Mouse (Mus musculus) lung, adult 2 months (tissue): ENCODE results near the gene 4930404N11Rik. TPM values are rescaled to one million over a fixed set of nuclear protein-coding genes. Genes with fewer than 3 reads are reported as not detected.

ENCODE experiments used
- DNase-seq: peaks from one replicate; pipeline ENCODE4 v3.0.0; 2022
- H3K4me1 ChIP-seq: fragments of 200-500 bp; 2 replicates; pipeline ENCODE4 v1.6.1; 2011; ENCODE audit warnings: low read length; ENCODE audit not compliant: control insufficient read depth, insufficient read depth
- H3K4me3 ChIP-seq: fragments of 200-500 bp; replicated peaks from 2 replicates; pipeline ENCODE3; 2011; ENCODE audit warnings: low read depth, mild to moderate bottlenecking, control low read depth, low read length; ENCODE audit errors: extremely low read depth
- CTCF ChIP-seq: fragments of 200-500 bp; IDR thresholded peaks from 2 replicates; pipeline ENCODE4 v1.5.1; 2011; ENCODE audit warnings: mild to moderate bottlenecking, low read length, control low read depth; ENCODE audit not compliant: insufficient read depth
- POLR2A ChIP-seq: fragments of 200-500 bp; IDR thresholded peaks from 2 replicates; pipeline ENCODE4 v1.6.1; 2011; ENCODE audit warnings: low read depth, mild to moderate bottlenecking, control low read depth, low read length, borderline replicate concordance; ENCODE audit errors: extremely low read depth
- WGBS: fragments of 180-500 bp; shearing (Covaris S2); methylation state at CpG from one replicate; pipeline ENCODE4 v1.1.7; 2018; 5-methylcytosine and 5-hydroxymethylcytosine counted together
- polyA plus RNA-seq: library from polyadenylated mRNA; depleted of rRNA; stranded (reverse); fragments of >200 nt; gene quantifications from 2 replicates; pipeline ENCODE4 v1.2.3, GENCODE M21; 2012

4930404N11Rik gene
- polyA plus RNA-seq, 1 experiment = 21.9 TPM

DNA sequence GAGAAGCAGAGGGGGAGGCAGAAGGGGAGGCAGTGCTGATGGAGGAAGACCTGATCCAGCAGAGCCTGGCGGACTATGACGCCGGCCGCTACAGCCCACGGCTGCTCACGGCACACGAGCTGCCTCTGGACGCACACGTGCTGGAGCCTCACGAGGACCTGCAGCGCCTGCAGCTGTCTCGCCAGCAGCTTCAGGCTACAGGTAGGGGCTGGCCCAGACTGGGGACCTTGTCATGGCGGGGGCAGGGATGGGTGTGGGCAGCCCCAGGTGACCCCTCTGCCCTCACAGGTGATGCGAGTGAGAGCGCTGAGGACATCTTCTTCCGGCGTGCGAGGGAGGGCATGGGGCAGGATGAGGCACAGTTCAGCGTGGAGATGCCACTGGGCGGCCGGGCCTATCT is 40.4 kb downstream of the 4930404N11Rik start:
- no peak for DNase-seq
- TF ChIP-seq CTCF (no peak), POLR2A (no peak)
- WGBS = 90% methylated on average over 21 of the region's 21 CpGs
- no peak overlapping the region for H3K4me3 ChIP-seq
- H3K4me1 ChIP-seq = peaks cover 21% of the 10 kb centered on the region

DNA sequence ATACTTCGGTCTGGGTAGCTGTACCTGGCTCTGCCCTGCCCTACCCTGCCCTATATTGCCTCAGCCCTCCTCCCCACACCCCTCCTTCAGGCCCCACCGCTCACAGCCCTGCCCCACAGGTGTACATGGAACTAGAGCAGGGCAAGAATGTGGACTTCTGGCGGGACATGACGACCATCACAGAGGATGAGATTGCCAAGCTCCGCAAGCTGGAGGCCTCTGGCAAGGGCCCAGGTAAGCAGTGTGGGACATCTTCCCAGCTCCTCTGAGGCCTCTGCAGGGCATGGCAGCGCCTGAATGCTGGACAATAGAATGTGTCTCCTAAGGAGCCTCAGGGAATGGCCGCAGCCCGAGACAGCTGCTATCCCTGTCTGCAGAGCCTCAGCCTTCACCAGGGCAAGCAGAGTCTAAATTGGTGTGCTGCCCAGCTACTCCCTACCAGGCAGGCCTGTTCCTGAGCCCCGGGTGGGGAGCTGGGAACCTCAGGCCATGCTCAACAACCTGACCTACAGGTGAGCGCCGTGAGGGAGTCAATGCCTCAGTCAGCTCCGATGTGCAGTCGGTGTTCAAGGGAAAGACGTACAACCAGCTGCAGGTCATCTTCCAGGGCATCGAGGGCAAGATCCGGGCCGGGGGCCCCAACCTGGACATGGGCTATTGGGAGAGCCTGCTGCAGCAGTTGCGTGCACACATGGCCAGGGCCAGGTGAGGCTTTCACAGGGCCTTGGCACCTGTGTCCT is 41.7 kb downstream of the 4930404N11Rik start:
- 92% methylated on average over 18 of the region's 18 CpGs for WGBS

DNA sequence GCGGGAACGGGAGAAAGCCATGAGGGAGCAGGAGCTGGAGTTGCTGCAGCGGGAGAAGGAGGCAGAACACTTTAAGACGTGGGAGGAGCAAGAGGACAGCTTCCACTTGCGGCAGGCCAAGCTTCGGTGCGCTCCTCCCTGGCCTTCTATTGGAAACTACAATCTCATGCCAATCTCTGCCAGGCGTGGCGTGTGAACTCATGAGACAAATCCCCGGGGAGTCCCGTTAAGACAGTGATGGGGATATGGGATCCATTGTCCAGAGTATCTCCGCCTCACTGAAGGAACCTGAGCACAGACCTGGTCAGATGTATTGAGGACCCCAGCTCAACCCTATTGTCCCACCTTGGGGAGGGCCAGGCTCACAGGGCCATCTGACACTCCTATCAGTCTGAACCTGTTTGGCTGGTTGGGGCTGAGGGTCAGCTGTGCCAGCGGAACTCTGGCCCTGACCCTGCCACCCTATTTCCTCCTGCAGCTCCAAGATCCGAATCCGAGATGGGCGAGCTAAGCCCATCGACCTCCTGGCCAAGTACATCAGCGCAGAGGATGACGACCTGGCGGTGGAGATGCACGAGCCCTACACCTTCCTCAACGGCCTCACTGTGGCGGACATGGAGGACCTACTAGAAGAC is 42.4 kb downstream of the 4930404N11Rik start:
- Histone ChIP-seq H3K4me3 (no peak overlapping the region), H3K4me1 (peaks cover 14% of the 10 kb centered on the region)
- TF ChIP-seq POLR2A = no peak
- no peak for TF ChIP-seq CTCF
- 88% methylated on average over 23 of the region's 23 CpGs for WGBS
- DNase-seq = no peak

More for the DNA sequence above, 41.7 kb downstream of the 4930404N11Rik start:
- no peak for DNase-seq
- Histone ChIP-seq H3K4me3 (no peak overlapping the region), H3K4me1 (peaks cover 15% of the 10 kb centered on the region)
- TF ChIP-seq CTCF = no peak

DNA sequence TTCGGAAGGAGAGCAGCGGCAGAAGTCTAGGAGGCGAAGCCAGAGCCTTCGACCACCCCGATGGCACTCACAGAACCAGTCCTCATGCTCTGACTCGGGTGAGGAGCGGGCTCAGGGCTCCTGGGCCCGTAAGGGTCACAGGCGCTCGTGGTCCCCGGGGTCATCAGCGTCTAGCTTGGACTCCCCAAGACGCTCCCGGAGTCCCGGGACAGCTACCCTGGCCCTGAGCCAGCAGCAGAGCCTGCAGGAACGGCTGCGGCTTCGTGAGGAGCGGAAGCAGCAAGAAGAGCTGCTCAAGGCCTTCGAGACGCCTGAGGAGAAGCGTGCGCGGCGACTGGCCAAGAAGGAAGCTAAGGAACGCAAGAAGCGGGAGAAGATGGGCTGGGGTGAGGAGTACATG is 43.2 kb downstream of the 4930404N11Rik start:
- TF ChIP-seq CTCF (no peak), POLR2A (no peak)
- Histone ChIP-seq H3K4me3 (no peak overlapping the region), H3K4me1 (peaks cover 11% of the 10 kb centered on the region; the same call in 1 of the 2 replicates)
- 88% methylated on average over 27 of the region's 27 CpGs for WGBS
- no peak for DNase-seq

DNA sequence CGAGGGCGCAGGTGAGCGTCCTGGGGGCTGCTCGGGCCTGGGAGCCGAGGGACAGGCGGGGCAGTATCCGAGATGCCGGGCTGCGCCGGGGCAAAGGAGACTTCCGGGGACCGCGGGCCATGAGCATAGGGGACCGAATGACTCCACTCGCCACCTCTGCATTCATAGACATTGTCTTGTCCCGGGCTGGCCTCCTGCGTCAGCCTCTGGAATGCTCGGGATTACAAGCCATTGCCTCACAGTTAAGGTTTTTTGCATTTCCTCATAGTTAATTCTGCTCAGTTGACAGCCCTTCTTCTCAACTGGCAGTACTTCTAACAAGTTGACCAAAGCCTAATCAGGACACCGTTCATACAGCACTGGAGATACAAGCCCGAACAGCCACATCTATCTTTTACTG is 44.2 kb downstream of the 4930404N11Rik start:
- H3K4me1 ChIP-seq = peaks cover 8% of the 10 kb centered on the region; the same call in 1 of the 2 replicates
- 2% methylated on average over 20 of the region's 20 CpGs for WGBS
- DNase-seq = no peak
- no peak for TF ChIP-seq CTCF
- TF ChIP-seq POLR2A = no peak
- peak overlapping the region; percentile 71 for H3K4me3 ChIP-seq

DNA sequence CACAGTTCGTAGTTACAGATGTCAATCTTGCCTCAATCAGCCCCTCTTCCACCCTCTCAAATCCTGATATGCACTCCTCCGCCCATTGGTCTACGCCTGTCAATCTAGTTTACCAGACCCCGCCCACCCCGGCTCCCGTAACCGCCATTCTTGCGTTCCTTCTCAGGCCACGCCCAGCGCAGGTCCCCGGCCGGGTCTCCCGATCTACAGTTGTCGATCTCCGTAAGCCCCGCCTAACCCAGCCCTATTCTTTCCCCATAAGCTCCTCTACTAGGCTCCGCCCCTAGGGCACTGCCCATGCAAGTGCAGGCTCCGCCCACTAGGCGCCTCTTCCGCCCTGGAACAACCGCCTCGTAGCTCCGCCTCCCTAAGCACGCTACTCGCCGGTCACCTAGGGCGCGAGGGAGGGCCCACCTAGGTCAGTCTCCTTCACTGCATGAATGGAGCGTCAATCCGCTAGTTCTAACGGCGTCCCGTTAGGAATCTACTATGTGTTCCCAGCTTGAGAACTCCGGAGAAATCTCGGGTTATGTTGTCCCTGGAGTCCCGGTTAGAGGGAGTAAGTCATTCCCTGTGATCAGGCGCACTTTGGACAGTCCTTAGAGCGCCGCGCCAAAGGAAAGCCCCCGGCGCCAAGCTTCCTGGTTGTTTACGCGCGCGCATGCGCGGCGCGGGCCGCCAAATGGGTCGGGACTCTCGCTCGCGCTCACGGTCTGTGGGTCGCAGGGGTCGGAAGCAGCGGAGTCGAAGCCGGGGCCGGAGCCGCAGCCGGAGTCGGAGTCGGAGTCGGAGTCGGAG is 44.9 kb downstream of the 4930404N11Rik start, which contains the start of gene Cactin:
Gene Cactin, plus strand, starts transcription at position 554 of the 798 bp plus-strand sequence.
- DNase-seq = peak; percentile 97
- peak; percentile 74; the same call in 1 of the 2 replicates for TF ChIP-seq POLR2A
- no peak for TF ChIP-seq CTCF
- under 1% methylated on average over 68 of the region's 68 CpGs for WGBS
- peaks cover 5% of the 10 kb centered on the region; the same call in 1 of the 2 replicates for H3K4me1 ChIP-seq
- H3K4me3 ChIP-seq = peak within 1 kb of the TSS; percentile 71

DNA sequence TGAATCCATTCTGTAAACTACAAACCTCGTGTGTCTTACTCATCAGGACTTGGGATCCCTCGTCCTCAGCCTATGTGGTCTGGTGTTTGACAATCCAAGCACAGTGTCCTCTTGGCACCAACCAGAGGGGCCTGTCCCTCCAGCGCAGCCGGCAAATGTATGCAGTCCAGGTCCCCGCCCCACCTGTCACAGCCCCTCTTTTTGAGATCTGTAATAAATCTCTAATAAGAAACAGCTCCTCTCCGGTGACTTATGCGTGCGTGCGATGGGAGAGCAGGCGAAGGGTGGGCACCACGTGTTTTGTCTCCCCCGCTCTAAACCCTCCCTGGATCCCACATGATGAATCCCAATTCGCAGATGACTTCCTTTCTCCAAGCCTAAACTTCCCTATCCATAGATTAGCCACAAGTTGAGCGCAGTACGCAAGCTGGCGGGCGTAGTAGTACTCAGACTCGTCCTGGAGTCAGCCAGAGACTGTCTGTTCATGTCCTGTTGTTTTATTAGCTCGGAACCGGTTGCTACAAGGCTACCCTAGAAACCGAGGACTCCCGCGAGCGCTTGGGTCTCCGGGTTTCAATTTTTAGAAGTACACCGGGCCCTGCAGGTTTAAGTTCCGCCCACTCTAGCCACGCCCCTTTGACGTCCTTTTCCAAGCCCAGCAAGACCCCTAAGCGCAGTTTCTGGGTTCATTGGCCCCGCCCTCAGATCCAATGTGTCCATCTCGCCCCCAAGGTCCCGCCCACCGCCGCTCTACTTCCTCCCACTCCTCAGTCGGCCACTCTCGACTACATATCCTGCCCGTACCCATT is 45.7 kb downstream of the 4930404N11Rik start:
- Histone ChIP-seq H3K4me1 (peaks cover 5% of the 10 kb centered on the region; the same call in 1 of the 2 replicates), H3K4me3 (peak overlapping the region; percentile 65)
- WGBS = 1% methylated on average over 38 of the region's 38 CpGs
- no peak for DNase-seq
- TF ChIP-seq POLR2A (no peak), CTCF (no peak)

DNA sequence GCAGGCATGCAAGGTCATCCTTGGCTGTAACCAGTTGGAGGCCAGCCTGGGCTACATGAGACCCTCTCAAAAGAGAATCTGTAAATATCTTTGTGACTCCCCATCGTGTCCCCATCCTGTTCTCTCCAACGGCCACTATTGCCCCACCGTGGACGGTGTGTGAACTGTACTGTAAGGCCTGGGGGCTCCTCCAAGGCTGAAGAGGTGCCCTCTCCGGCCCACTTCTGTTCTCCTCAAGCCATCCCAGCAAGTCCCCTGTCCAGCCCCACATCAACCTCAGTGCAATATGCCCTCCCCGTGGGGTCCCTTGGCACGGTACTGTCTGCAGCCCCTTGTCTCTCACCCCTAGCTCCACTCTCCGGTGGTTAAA is 46.3 kb downstream of the 4930404N11Rik start:
- peaks cover 5% of the 10 kb centered on the region; the same call in 1 of the 2 replicates for H3K4me1 ChIP-seq
- TF ChIP-seq POLR2A = no peak
- TF ChIP-seq CTCF = no peak
- H3K4me3 ChIP-seq = no peak overlapping the region
- DNase-seq = no peak
- 19% methylated on average over 8 of the region's 8 CpGs for WGBS
